Mouse (Mus musculus): Measurements from ENCODE around the gene Mrpl51. TPM values are rescaled to one million over a fixed set of nuclear protein-coding genes. Genes with fewer than 3 reads are reported as not detected.

Gene Mrpl51
- polyA plus RNA-seq, 1 experiment: not detected

GRCm38 (mm10) chr6:125196301-125196700 is 4.7 kb downstream of the Mrpl51 start:
- 45% methylated on average over 3 of the region's 3 CpGs for whole genome bisulfite sequencing
- Histone ChIP-seq H3K27ac (ENCODE audit: insufficient read depth, low read depth, low read length) (no peak overlapping the region), H3K4me3 (ENCODE audit: insufficient read depth, low read depth, low read length) (no peak overlapping the region), H3K4me1 (ENCODE audit: control insufficient read depth, insufficient read depth, low read length) (peaks cover 5% of the 10 kb centered on the region; the same call in 1 of the 2 replicates)
- TF ChIP-seq POLR2A (IDR thresholded peaks at IDR 0.05; ENCODE audit: insufficient read depth, low read depth, low read length) (no peak), CTCF (IDR thresholded peaks at IDR 0.05; ENCODE audit: insufficient read depth, low read depth, low read length) (no peak)

GRCm38 (mm10) chr6:125197166-125197565 is 5.6 kb downstream of the Mrpl51 start:
- WGBS: 47% methylated on average over 5 of the region's 5 CpGs
- TF ChIP-seq POLR2A (IDR thresholded peaks at IDR 0.05; ENCODE audit: insufficient read depth, low read depth, low read length) (no peak), CTCF (IDR thresholded peaks at IDR 0.05; ENCODE audit: insufficient read depth, low read depth, low read length) (no peak)
- Histone ChIP-seq H3K4me3 (ENCODE audit: insufficient read depth, low read depth, low read length) (no peak overlapping the region), H3K27ac (ENCODE audit: insufficient read depth, low read depth, low read length) (peak overlapping the region; percentile 46), H3K4me1 (ENCODE audit: control insufficient read depth, insufficient read depth, low read length) (peaks cover 5% of the 10 kb centered on the region; the same call in 1 of the 2 replicates)

DNA sequence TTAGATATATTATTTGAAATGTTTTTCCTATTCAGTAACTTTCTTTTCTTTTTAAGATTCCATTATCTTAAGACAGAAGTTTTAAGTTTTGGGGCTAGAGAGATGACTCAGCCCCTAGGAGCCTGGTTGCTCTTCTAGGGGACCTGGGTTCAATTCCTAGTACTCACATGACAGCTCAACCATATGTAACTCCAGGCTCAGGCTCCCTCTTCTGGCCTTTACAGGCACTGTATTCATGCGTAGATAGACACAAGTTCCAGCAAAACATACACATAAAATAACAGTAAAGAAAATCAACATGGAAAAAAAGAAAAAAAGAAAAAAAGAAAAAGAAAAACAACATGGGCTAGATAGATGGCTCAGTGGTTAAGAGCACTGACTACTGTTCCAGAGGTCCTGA is 18.8 kb downstream of the Mrpl51 start:
- 88% methylated on average over 1 of the region's 1 CpGs for WGBS
- TF ChIP-seq CTCF (IDR thresholded peaks at IDR 0.05; ENCODE audit: insufficient read depth, low read depth, low read length) (no peak), POLR2A (IDR thresholded peaks at IDR 0.05; ENCODE audit: insufficient read depth, low read depth, low read length) (no peak)
- no peaks in the 10 kb centered on the region for H3K4me1 ChIP-seq (ENCODE audit: control insufficient read depth, insufficient read depth, low read length)

DNA sequence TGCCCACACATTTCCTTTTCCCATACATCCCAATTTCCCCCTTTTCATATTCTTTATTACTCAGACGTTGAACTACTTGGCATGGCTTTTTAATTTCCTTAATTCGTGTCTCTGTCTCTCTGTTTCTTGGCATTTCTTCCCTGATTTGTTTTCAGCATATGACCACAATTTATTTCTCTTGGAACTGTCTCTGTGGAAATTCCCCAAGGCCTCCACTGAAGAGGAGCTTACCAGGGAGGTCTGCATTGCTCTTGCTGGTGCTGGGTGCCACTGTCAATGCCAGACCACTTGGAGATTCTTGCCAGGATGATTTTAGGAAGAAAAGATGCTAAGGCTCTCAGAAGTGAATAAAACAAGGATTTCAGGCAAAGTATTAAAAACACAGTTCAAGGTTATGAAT is 21.0 kb downstream of the Mrpl51 start:
- Histone ChIP-seq H3K4me1 (ENCODE audit: control insufficient read depth, insufficient read depth, low read length) (no peaks in the 10 kb centered on the region), H3K4me3 (ENCODE audit: insufficient read depth, low read depth, low read length) (no peak overlapping the region), H3K27ac (ENCODE audit: insufficient read depth, low read depth, low read length) (no peak overlapping the region)
- WGBS: 23% methylated on average over 2 of the region's 2 CpGs
- TF ChIP-seq CTCF (IDR thresholded peaks at IDR 0.05; ENCODE audit: insufficient read depth, low read depth, low read length) (no peak), POLR2A (IDR thresholded peaks at IDR 0.05; ENCODE audit: insufficient read depth, low read depth, low read length) (no peak)

More for the DNA sequence above, 18.8 kb downstream of the Mrpl51 start:
- Histone ChIP-seq H3K27ac (ENCODE audit: insufficient read depth, low read depth, low read length) (no peak overlapping the region), H3K4me3 (ENCODE audit: insufficient read depth, low read depth, low read length) (no peak overlapping the region)

DNA sequence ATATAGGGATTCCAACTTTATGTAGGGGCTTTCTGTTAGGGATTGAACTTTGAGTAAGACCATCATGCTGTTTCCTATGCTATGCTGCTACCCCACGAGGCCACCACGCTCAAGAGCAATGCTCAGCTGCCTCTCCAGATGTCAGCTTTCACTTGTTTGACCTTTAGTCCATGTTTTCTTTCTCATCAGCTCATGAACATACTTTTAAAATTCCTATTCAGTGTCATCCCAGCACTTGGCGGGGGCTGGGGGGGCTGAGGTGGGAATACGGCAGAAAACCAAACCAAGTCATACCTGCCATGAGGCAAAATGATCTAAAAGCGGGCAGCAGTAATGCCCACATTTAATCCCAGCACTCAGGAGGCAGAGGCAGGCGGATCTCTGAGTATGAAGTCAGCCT is 21.5 kb downstream of the Mrpl51 start:
- TF ChIP-seq POLR2A (IDR thresholded peaks at IDR 0.05; ENCODE audit: insufficient read depth, low read depth, low read length): no peak
- TF ChIP-seq CTCF (IDR thresholded peaks at IDR 0.05; ENCODE audit: insufficient read depth, low read depth, low read length): no peak
- 75% methylated on average over 6 of the region's 6 CpGs for WGBS
- Histone ChIP-seq H3K4me3 (ENCODE audit: insufficient read depth, low read depth, low read length) (no peak overlapping the region), H3K4me1 (ENCODE audit: control insufficient read depth, insufficient read depth, low read length) (no peaks in the 10 kb centered on the region), H3K27ac (ENCODE audit: insufficient read depth, low read depth, low read length) (no peak overlapping the region)

- Histone ChIP-seq H3K4me3 (ENCODE audit: insufficient read depth, low read depth, low read length) (no peak overlapping the region), H3K4me1 (ENCODE audit: control insufficient read depth, insufficient read depth, low read length) (no peaks in the 10 kb centered on the region), H3K27ac (ENCODE audit: insufficient read depth, low read depth, low read length) (no peak overlapping the region)
- WGBS: 70% methylated on average over 6 of the region's 6 CpGs
- no peak for TF ChIP-seq CTCF (IDR thresholded peaks at IDR 0.05; ENCODE audit: insufficient read depth, low read depth, low read length)
- no peak for TF ChIP-seq POLR2A (IDR thresholded peaks at IDR 0.05; ENCODE audit: insufficient read depth, low read depth, low read length)
Observed at GRCm38 (mm10) chr6:125213715-125214114, 22.1 kb downstream of the Mrpl51 start.

- under 1% methylated on average over 48 of the region's 48 CpGs for WGBS
- Histone ChIP-seq H3K4me1 (ENCODE audit: control insufficient read depth, insufficient read depth, low read length) (no peaks in the 10 kb centered on the region), H3K27ac (ENCODE audit: insufficient read depth, low read depth, low read length) (peak within 1 kb of the TSS; percentile 88), H3K4me3 (ENCODE audit: insufficient read depth, low read depth, low read length) (peak within 1 kb of the TSS; percentile 96)
- peak; percentile 90 for TF ChIP-seq POLR2A (IDR thresholded peaks at IDR 0.05; ENCODE audit: insufficient read depth, low read depth, low read length)
- no peak for TF ChIP-seq CTCF (IDR thresholded peaks at IDR 0.05; ENCODE audit: insufficient read depth, low read depth, low read length)
Observed at GRCm38 (mm10) chr6:125215148-125215954, 23.8 kb downstream of the Mrpl51 start, which contains the start of gene Vamp1. Gene Vamp1, plus strand, starts transcription at chr6:125215551.

GRCm38 (mm10) chr6:125216898-125217297 is 25.3 kb downstream of the Mrpl51 start:
- no peak for TF ChIP-seq CTCF (IDR thresholded peaks at IDR 0.05; ENCODE audit: insufficient read depth, low read depth, low read length)
- no peak for TF ChIP-seq POLR2A (IDR thresholded peaks at IDR 0.05; ENCODE audit: insufficient read depth, low read depth, low read length)
- Histone ChIP-seq H3K4me1 (ENCODE audit: control insufficient read depth, insufficient read depth, low read length) (no peaks in the 10 kb centered on the region), H3K4me3 (ENCODE audit: insufficient read depth, low read depth, low read length) (no peak overlapping the region), H3K27ac (ENCODE audit: insufficient read depth, low read depth, low read length) (no peak overlapping the region)
- 64% methylated on average over 2 of the region's 2 CpGs for WGBS

GRCm38 (mm10) chr6:125217899-125218298 is 26.3 kb downstream of the Mrpl51 start:
- no peaks in the 10 kb centered on the region for H3K4me1 ChIP-seq (ENCODE audit: control insufficient read depth, insufficient read depth, low read length)
- WGBS: 75% methylated on average over 11 of the region's 11 CpGs
- no peak overlapping the region for H3K27ac ChIP-seq (ENCODE audit: insufficient read depth, low read depth, low read length)
- no peak overlapping the region for H3K4me3 ChIP-seq (ENCODE audit: insufficient read depth, low read depth, low read length)
- TF ChIP-seq CTCF (IDR thresholded peaks at IDR 0.05; ENCODE audit: insufficient read depth, low read depth, low read length): no peak
- TF ChIP-seq POLR2A (IDR thresholded peaks at IDR 0.05; ENCODE audit: insufficient read depth, low read depth, low read length): no peak

All from olfactory bulb, adult 2 months (tissue).